Mouse (Mus musculus) limb, embryonic 12.5 days (tissue): ENCODE measurements around the gene Tecr. TPM values are rescaled to one million over a fixed set of nuclear protein-coding genes. Genes with fewer than 3 reads are reported as not detected.

Source experiments
- ATAC-seq: fragments of 200-750 bp; cut with Nextera tagmentation; 2 replicates; pipeline ENCODE4 v1.8.0; 2017; ENCODE audit warnings: low read depth, moderate TSS enrichment; ENCODE audit not compliant: insufficient number of reproducible peaks, insufficient read depth, low FRiP score, low TSS enrichment
- H3K27ac ChIP-seq: fragments of 300-500 bp; sonication (generic); 2 replicates; pipeline ENCODE4 v1.5.1; 2016; ENCODE audit warnings: mild to moderate bottlenecking, moderate library complexity
- H3K27me3 ChIP-seq: fragments of 300-500 bp; sonication (generic); 2 replicates; pipeline ENCODE4 v1.6.1; 2016; ENCODE audit warnings: mild to moderate bottlenecking, moderate library complexity
- H3K36me3 ChIP-seq: fragments of 300-500 bp; sonication (generic); 2 replicates; pipeline ENCODE4 v1.6.1; 2016; ENCODE audit warnings: mild to moderate bottlenecking, moderate library complexity
- H3K4me1 ChIP-seq: fragments of 300-500 bp; sonication (generic); replicated peaks from 2 replicates; pipeline ENCODE4 v1.6.1; 2016
- H3K4me2 ChIP-seq: fragments of 300-500 bp; sonication (generic); 2 replicates; pipeline ENCODE4 v1.6.1; 2016; ENCODE audit warnings: mild to moderate bottlenecking, moderate library complexity
- H3K4me3 ChIP-seq: fragments of 300-500 bp; sonication (generic); replicated peaks from 2 replicates; pipeline ENCODE4 v1.5.1; 2016; ENCODE audit warnings: mild to moderate bottlenecking
- H3K9ac ChIP-seq: fragments of 300-500 bp; sonication (generic); replicated peaks from 2 replicates; pipeline ENCODE4 v1.6.1; 2016; ENCODE audit warnings: mild to moderate bottlenecking, moderate library complexity
- H3K9me3 ChIP-seq: fragments of 300-500 bp; sonication (generic); 2 replicates; pipeline ENCODE4 v1.6.1; 2016; ENCODE audit warnings: mild to moderate bottlenecking, moderate library complexity
- WGBS: fragments of 180-500 bp; shearing (Covaris S2); methylation state at CpG from one replicate; pipeline ENCODE4 v1.1.7; 2016; 5-methylcytosine and 5-hydroxymethylcytosine counted together
- polyA plus RNA-seq: library from polyadenylated mRNA; unstranded; fragments of >200 nt; fragmentation: Nextera tagmentation; extraction: Ambion mirVana; gene quantifications from 2 replicates; pipeline ENCODE4 v1.2.1, GENCODE M21; 2016

The Tecr gene
- polyA plus RNA-seq, 1 experiment from 2014 or later = 577 TPM

GRCm38 (mm10) chr8:83579676-83580075 is 28.1 kb downstream of the Tecr start:
- Histone ChIP-seq H3K27ac (no peak overlapping the region), H3K36me3 (peaks cover 51% of the 10 kb centered on the region)

GRCm38 (mm10) chr8:83578131-83579055 is 29.4 kb downstream of the Tecr start:
- H3K27me3 ChIP-seq = no peaks in the 10 kb centered on the region
- no peaks in the 10 kb centered on the region for H3K9me3 ChIP-seq
- H3K4me1 ChIP-seq = peaks cover 47% of the 10 kb centered on the region
- H3K4me3 ChIP-seq = no peak overlapping the region
- WGBS = 80% methylated on average over 17 of the region's 17 CpGs
- H3K4me2 ChIP-seq = no peak overlapping the region
- H3K36me3 ChIP-seq = peaks cover 48% of the 10 kb centered on the region
- H3K27ac ChIP-seq = peak overlapping the region; percentile 41; the same call in 1 of the 2 replicates
- no peak for ATAC-seq
- H3K9ac ChIP-seq = no peak overlapping the region; the same call in 1 of the 2 replicates

More at GRCm38 (mm10) chr8:83579676-83580075, 28.1 kb downstream of the Tecr start:
- H3K4me1 ChIP-seq = peaks cover 45% of the 10 kb centered on the region
- H3K4me2 ChIP-seq = no peak overlapping the region
- H3K9me3 ChIP-seq = no peaks in the 10 kb centered on the region
- WGBS = 81% methylated on average over 8 of the region's 8 CpGs
- H3K27me3 ChIP-seq = no peaks in the 10 kb centered on the region
- H3K4me3 ChIP-seq = no peak overlapping the region
- no peak for ATAC-seq
- H3K9ac ChIP-seq = no peak overlapping the region

GRCm38 (mm10) chr8:83577384-83577791 is 30.4 kb downstream of the Tecr start:
- 65% methylated on average over 9 of the region's 9 CpGs for WGBS
- H3K4me1 ChIP-seq = peaks cover 46% of the 10 kb centered on the region

GRCm38 (mm10) chr8:83576921-83577320 is 30.9 kb downstream of the Tecr start:
- Histone ChIP-seq H3K27me3 (no peaks in the 10 kb centered on the region), H3K36me3 (peaks cover 52% of the 10 kb centered on the region), H3K4me2 (0 out of 2 replicates have a peak overlapping the region, but pooled peaks have one; percentile 5), H3K4me3 (no peak overlapping the region), H3K9ac (0 out of 2 replicates have a peak overlapping the region, but pooled peaks have one; percentile 31), H3K27ac (peak overlapping the region; percentile 82), H3K9me3 (no peaks in the 10 kb centered on the region), H3K4me1 (peaks cover 42% of the 10 kb centered on the region)
- no peak for ATAC-seq
- 48% methylated on average over 4 of the region's 4 CpGs for WGBS

More at GRCm38 (mm10) chr8:83577384-83577791, 30.4 kb downstream of the Tecr start:
- peaks cover 50% of the 10 kb centered on the region for H3K36me3 ChIP-seq
- no peaks in the 10 kb centered on the region for H3K9me3 ChIP-seq
- H3K4me3 ChIP-seq = no peak overlapping the region
- H3K4me2 ChIP-seq = 0 out of 2 replicates have a peak overlapping the region, but pooled peaks have one; percentile 5
- peak overlapping the region; percentile 82 for H3K27ac ChIP-seq
- no peak for ATAC-seq
- no peaks in the 10 kb centered on the region for H3K27me3 ChIP-seq
- no peak overlapping the region for H3K9ac ChIP-seq

- Histone ChIP-seq H3K27me3 (no peaks in the 10 kb centered on the region), H3K4me2 (0 out of 2 replicates have a peak overlapping the region, but pooled peaks have one; percentile 17), H3K4me1 (peaks cover 42% of the 10 kb centered on the region), H3K9me3 (no peaks in the 10 kb centered on the region), H3K36me3 (peaks cover 56% of the 10 kb centered on the region), H3K4me3 (no peak overlapping the region), H3K27ac (peak overlapping the region; percentile 82), H3K9ac (0 out of 2 replicates have a peak overlapping the region, but pooled peaks have one; percentile 31)
- 44% methylated on average over 2 of the region's 4 CpGs for WGBS
- ATAC-seq = no peak
Observed at GRCm38 (mm10) chr8:83576516-83576895, 31.3 kb downstream of the Tecr start.

GRCm38 (mm10) chr8:83575561-83576515 is 31.9 kb downstream of the Tecr start:
- peak overlapping the region; percentile 17; the same call in 1 of the 2 replicates for H3K4me2 ChIP-seq
- H3K4me3 ChIP-seq = no peak overlapping the region
- H3K4me1 ChIP-seq = peaks cover 42% of the 10 kb centered on the region
- peak overlapping the region; percentile 82 for H3K27ac ChIP-seq
- no peaks in the 10 kb centered on the region for H3K27me3 ChIP-seq
- peaks cover 58% of the 10 kb centered on the region for H3K36me3 ChIP-seq
- ATAC-seq = no peak
- H3K9ac ChIP-seq = peak overlapping the region; percentile 28; the same call in 1 of the 2 replicates
- no peaks in the 10 kb centered on the region for H3K9me3 ChIP-seq
- 72% methylated on average over 17 of the region's 17 CpGs for WGBS

GRCm38 (mm10) chr8:83574631-83575315 is 33.0 kb downstream of the Tecr start:
- Histone ChIP-seq H3K36me3 (peaks cover 60% of the 10 kb centered on the region), H3K4me2 (no peak overlapping the region), H3K9me3 (no peaks in the 10 kb centered on the region), H3K27me3 (no peaks in the 10 kb centered on the region), H3K9ac (no peak overlapping the region), H3K4me1 (peaks cover 42% of the 10 kb centered on the region), H3K27ac (peak overlapping the region; percentile 82; the same call in 1 of the 2 replicates), H3K4me3 (no peak overlapping the region)
- 82% methylated on average over 15 of the region's 15 CpGs for WGBS
- ATAC-seq = no peak

GRCm38 (mm10) chr8:83573140-83573875 is 34.5 kb downstream of the Tecr start:
- no peak overlapping the region for H3K27ac ChIP-seq
- no peak overlapping the region for H3K4me3 ChIP-seq
- no peaks in the 10 kb centered on the region for H3K9me3 ChIP-seq
- ATAC-seq = no peak
- no peak overlapping the region for H3K9ac ChIP-seq
- no peak overlapping the region for H3K4me2 ChIP-seq
- H3K4me1 ChIP-seq = peaks cover 36% of the 10 kb centered on the region
- WGBS = 84% methylated on average over 18 of the region's 18 CpGs
- peaks cover 56% of the 10 kb centered on the region for H3K36me3 ChIP-seq
- H3K27me3 ChIP-seq = no peaks in the 10 kb centered on the region

GRCm38 (mm10) chr8:83572246-83572812 is 35.4 kb downstream of the Tecr start:
- Histone ChIP-seq H3K4me2 (no peak overlapping the region), H3K4me3 (no peak overlapping the region), H3K27me3 (no peaks in the 10 kb centered on the region), H3K27ac (no peak overlapping the region), H3K9me3 (no peaks in the 10 kb centered on the region), H3K9ac (no peak overlapping the region), H3K4me1 (peaks cover 38% of the 10 kb centered on the region), H3K36me3 (peaks cover 55% of the 10 kb centered on the region)
- no peak for ATAC-seq
- WGBS = 93% methylated on average over 5 of the region's 5 CpGs
